Comparison of ENCODE assay signal across 21 mouse cellular contexts in genomic region chr5:93051951-93052350, GRCm38 (mm10). TPM values are rescaled to one million over a fixed set of nuclear protein-coding genes. Genes with fewer than 3 reads are reported as not detected.
A peak's percentile ranks its signal among the peaks of the same experiment; 100 is the strongest.
DNase-seq lines count a peak whose midpoint lies in the region; ATAC-seq and TF ChIP-seq lines count a peak whose summit lies in the region.
"Had no signal": no experiment of that assay in that cellular context is flagged by ENCODE, and none has a peak within 500 bp of the region (broad histone marks: within the 10 kb centered on the region; RNA-seq: fewer than 3 reads in every experiment).

No protein-coding gene starts in this region.

- no peaks in the 10 kb centered on the region for H3K4me1 ChIP-seq in hindbrain, postnatal 0 days (ENCODE audit: insufficient read depth, low read length)
- H3K4me1 ChIP-seq in hindbrain, embryonic 14.5 days (replicated peaks; ENCODE audit: control insufficient read depth, insufficient read depth, low read length): no peaks in the 10 kb centered on the region
- no peaks in the 10 kb centered on the region for H3K4me1 ChIP-seq in neural tube, embryonic 15.5 days
- H3K4me1 ChIP-seq: embryonic facial prominence, embryonic 10.5 days; heart, embryonic 13.5 days; limb, embryonic 13.5 days; neural tube, embryonic 12.5 days had no signal

- no peaks in the 10 kb centered on the region for H3K36me3 ChIP-seq in hindbrain, postnatal 0 days (ENCODE audit: insufficient read depth, low read length)
- H3K36me3 ChIP-seq in hindbrain, embryonic 14.5 days (replicated peaks; ENCODE audit: control insufficient read depth, insufficient read depth): no peaks in the 10 kb centered on the region
- no peaks in the 10 kb centered on the region for H3K36me3 ChIP-seq in neural tube, embryonic 15.5 days
- H3K36me3 ChIP-seq: embryonic facial prominence, embryonic 10.5 days; heart, embryonic 13.5 days; limb, embryonic 13.5 days; neural tube, embryonic 12.5 days had no signal

- 58% methylated on average over 9 of the region's 9 CpGs for WGBS in hindbrain, postnatal 0 days
- WGBS in hindbrain, embryonic 14.5 days: 76% methylated on average over 9 of the region's 9 CpGs
- 80% methylated on average over 9 of the region's 9 CpGs for WGBS in neural tube, embryonic 15.5 days

- H3K4me2 ChIP-seq in hindbrain, postnatal 0 days (ENCODE audit: low read depth, low read length): no peak overlapping the region
- no peak overlapping the region for H3K4me2 ChIP-seq in hindbrain, embryonic 14.5 days (replicated peaks)
- H3K4me2 ChIP-seq in neural tube, embryonic 15.5 days: no peak overlapping the region
- H3K4me2 ChIP-seq: heart, embryonic 13.5 days; limb, embryonic 13.5 days; neural tube, embryonic 12.5 days had no signal

- ATAC-seq in hindbrain, postnatal 0 days: no peak
- no peak for ATAC-seq in hindbrain, embryonic 14.5 days (ENCODE audit: low FRiP score)
- no peak for ATAC-seq in neural tube, embryonic 15.5 days (ENCODE audit: low FRiP score)
- ATAC-seq: midbrain, embryonic 16.5 days had no signal

- peak; percentile 12 for DNase-seq in hindbrain, postnatal 0 days (ENCODE audit: low spot score)
- DNase-seq in hindbrain, embryonic 14.5 days (ENCODE audit: low spot score): no peak
- DNase-seq in neural tube, embryonic 10.5 days (ENCODE audit: extremely low spot score, low spot score): peak; percentile 6
- peak; percentile 88 for DNase-seq in cerebellum, adult 9-10 months
- no peak for DNase-seq in urinary bladder, adult 18-20 months (ENCODE audit: low spot score in 2 of 2)
- DNase-seq in embryo, embryonic 10.5 days (ENCODE audit: low spot score): no peak
- DNase-seq: heart, postnatal 36 days; kidney, adult 8-10 months; kidney, postnatal 25 days; lung, postnatal 10 days; right cerebral cortex, postnatal 25 days; thymus, postnatal 14 days had no signal

- no peaks in the 10 kb centered on the region for H3K9me3 ChIP-seq in hindbrain, postnatal 0 days (ENCODE audit: low read length)
- no peaks in the 10 kb centered on the region for H3K9me3 ChIP-seq in hindbrain, embryonic 14.5 days (ENCODE audit: control insufficient read depth, low read length)
- no peaks in the 10 kb centered on the region for H3K9me3 ChIP-seq in neural tube, embryonic 15.5 days (replicated peaks)
- H3K9me3 ChIP-seq: embryonic facial prominence, embryonic 10.5 days; neural tube, embryonic 12.5 days had no signal

- H3K9ac ChIP-seq in hindbrain, postnatal 0 days (replicated peaks; ENCODE audit: low read length): no peak overlapping the region
- no peak overlapping the region for H3K9ac ChIP-seq in hindbrain, embryonic 14.5 days
- no peak overlapping the region for H3K9ac ChIP-seq in neural tube, embryonic 15.5 days (replicated peaks)
- H3K9ac ChIP-seq: heart, embryonic 13.5 days; limb, embryonic 13.5 days; liver, embryonic 14.5 days; neural tube, embryonic 12.5 days had no signal

- no peaks in the 10 kb centered on the region for H3K27me3 ChIP-seq in hindbrain, postnatal 0 days (ENCODE audit: insufficient read depth, low read length)
- peaks cover 24% of the 10 kb centered on the region for H3K27me3 ChIP-seq in hindbrain, embryonic 14.5 days (ENCODE audit: control insufficient read depth, insufficient read depth, low read length)
- peaks cover 17% of the 10 kb centered on the region for H3K27me3 ChIP-seq in neural tube, embryonic 15.5 days (replicated peaks)

- no peak for TF ChIP-seq CTCF in hindbrain, postnatal 0 days (IDR thresholded peaks at IDR 0.05; ENCODE audit: low read depth)

- H3K27ac ChIP-seq in hindbrain, postnatal 0 days: no peak overlapping the region
- no peak overlapping the region for H3K27ac ChIP-seq in hindbrain, embryonic 14.5 days
- no peak overlapping the region for H3K27ac ChIP-seq in neural tube, embryonic 15.5 days (replicated peaks)
- H3K27ac ChIP-seq: embryonic facial prominence, embryonic 10.5 days; heart, embryonic 13.5 days; left cerebral cortex, adult 2 months; limb, embryonic 13.5 days; liver, embryonic 14.5 days; neural tube, embryonic 12.5 days had no signal

- H3K4me3 ChIP-seq in hindbrain, postnatal 0 days (ENCODE audit: low read length): no peak overlapping the region
- no peak overlapping the region for H3K4me3 ChIP-seq in hindbrain, embryonic 14.5 days (replicated peaks; ENCODE audit: low read length)
- H3K4me3 ChIP-seq in neural tube, embryonic 15.5 days (replicated peaks): no peak overlapping the region
- H3K4me3 ChIP-seq: embryonic facial prominence, embryonic 10.5 days; heart, embryonic 13.5 days; left cerebral cortex, adult 2 months; limb, embryonic 13.5 days; neural tube, embryonic 12.5 days had no signal

RNA-seq across cellular contexts. Expression of gene Sowahb, which starts 7.1 kb away (rescaled TPM):
- total RNA-seq in hindbrain, postnatal 0 days (2014; rRNA removed): 0.10 and 0.25 TPM in 2 replicates
- polyA plus RNA-seq in hindbrain, postnatal 0 days (2015; fragmentation: Nextera tagmentation; extraction: Ambion mirVana): 0.04 and 0.08 TPM in 2 replicates
- not detected in 2 replicates for polyA plus RNA-seq in hindbrain, embryonic 14.5 days (2014; fragmentation: Nextera tagmentation; extraction: Ambion mirVana)
- 0.34 TPM in 1 of 2 replicates, not detected in the other for polyA plus RNA-seq in neural tube, embryonic 15.5 days (2015; fragmentation: Nextera tagmentation; extraction: Ambion mirVana)
- total RNA-seq: megakaryocyte, adult 5-6 weeks had no signal
- polyA plus RNA-seq: heart, embryonic 13.5 days; midbrain, embryonic 16.5 days; neural tube, embryonic 12.5 days had no signal

RNA-seq across cellular contexts. Expression of gene Sept11, which starts 41.3 kb away (rescaled TPM):
- total RNA-seq in hindbrain, postnatal 0 days (2014; rRNA removed): 79.3 and 88.1 TPM in 2 replicates
- polyA plus RNA-seq in hindbrain, postnatal 0 days (2015; fragmentation: Nextera tagmentation; extraction: Ambion mirVana): 92.2 and 92.5 TPM in 2 replicates
- polyA plus RNA-seq in hindbrain, embryonic 14.5 days (2014; fragmentation: Nextera tagmentation; extraction: Ambion mirVana): 155 and 163 TPM in 2 replicates
- polyA plus RNA-seq in neural tube, embryonic 15.5 days (2015; fragmentation: Nextera tagmentation; extraction: Ambion mirVana): 134 and 140 TPM in 2 replicates

Comparison
In these comparisons a context has a peak if more than half of its experiments do, and no peak if none do; other contexts are left out.
1. DNase-seq: peak in hindbrain, postnatal 0 days (single experiment), neural tube, embryonic 10.5 days (single experiment) and cerebellum, adult 9-10 months (single experiment); none in hindbrain, embryonic 14.5 days (single experiment), urinary bladder, adult 18-20 months (0 of 2) and embryo, embryonic 10.5 days (single experiment).